Mouse (Mus musculus): ENCODE data around the gene Loxl4. TPM values are rescaled to one million over a fixed set of nuclear protein-coding genes. Genes with fewer than 3 reads are reported as not detected.

Loxl4 gene
- total and polyA plus RNA-seq, 3 experiments, result 0.03 to 0.04 TPM; not detected in 1

GRCm38 (mm10) chr19:42595066-42595465 is 17.5 kb downstream of the Loxl4 start:
- Histone ChIP-seq H3K36me3 (ENCODE audit: control insufficient read depth in 1 of 2, insufficient read depth in 2 of 2, low read length in 2 of 2) (peaks cover 0 to 6% of the 10 kb centered on the region in 2 experiments; a peak in 2 of 4 replicates), H3K27me3 (ENCODE audit: control insufficient read depth in 1 of 2, insufficient read depth in 2 of 2, low read length in 2 of 2) (no peaks in the 10 kb centered on the region), H3K4me1 (ENCODE audit: control insufficient read depth in 1 of 2, insufficient read depth in 2 of 2, low read length in 2 of 2) (no peaks in the 10 kb centered on the region), H3K79me2 (ENCODE audit: control insufficient read depth, insufficient read depth, low read length, poor library complexity) (no peaks in the 10 kb centered on the region), H3K9me3 (replicated peaks; ENCODE audit: insufficient read depth, low read length) (no peaks in the 10 kb centered on the region), H3K4me3 (ENCODE audit: control insufficient read depth in 1 of 2, insufficient read depth in 1 of 2, low read depth in 2 of 2, low read length in 2 of 2) (no peak overlapping the region), H3K27ac (ENCODE audit: control insufficient read depth, low read depth, low read length) (no peak overlapping the region), H3K9ac (ENCODE audit: control insufficient read depth, low read depth, low read length, poor library complexity, severe bottlenecking) (no peak overlapping the region)
- no peak for DNase-seq (ENCODE audit: low read depth, low spot score)
- no peak for TF ChIP-seq EP300 (IDR thresholded peaks at IDR 0.05; ENCODE audit: low read depth in 1 of 2, low read length in 2 of 2)
- TF ChIP-seq RAD21 (IDR thresholded peaks at IDR 0.05; ENCODE audit: low read depth, low read length), result no peak
- no peak for TF ChIP-seq POLR2A (IDR thresholded peaks at IDR 0.05; ENCODE audit: control insufficient read depth in 1 of 2, insufficient read depth in 1 of 2, low read depth in 1 of 2, low read length in 2 of 2, poor library complexity in 1 of 2)
- no peak for TF ChIP-seq SIN3A (IDR thresholded peaks at IDR 0.05; ENCODE audit: low read length)
- no peak for TF ChIP-seq MYC (IDR thresholded peaks at IDR 0.05; ENCODE audit: low read depth, low read length)
- TF ChIP-seq E2F4 (IDR thresholded peaks at IDR 0.05; ENCODE audit: borderline replicate concordance, low read depth, low read length), result no peak
- no peak for TF ChIP-seq ZC3H11A (IDR thresholded peaks at IDR 0.05; ENCODE audit: low read depth, low read length)
- TF ChIP-seq HCFC1 (IDR thresholded peaks at IDR 0.05; ENCODE audit: low read depth, low read length), result no peak
- TF ChIP-seq TBP (IDR thresholded peaks at IDR 0.05; ENCODE audit: low read depth, low read length), result no peak
- no peak for TF ChIP-seq MYB (IDR thresholded peaks at IDR 0.05; ENCODE audit: low read depth, low read length)
- no peak for TF ChIP-seq TAL1 (IDR thresholded peaks at IDR 0.05; ENCODE audit: low read length)
- TF ChIP-seq GABPA (IDR thresholded peaks at IDR 0.05; ENCODE audit: low read depth, low read length), result no peak
- no peak for TF ChIP-seq GATA1 (IDR thresholded peaks at IDR 0.05; ENCODE audit: low read depth, low read length)
- TF ChIP-seq CHD2 (IDR thresholded peaks at IDR 0.05; ENCODE audit: low read length), result no peak

DNA sequence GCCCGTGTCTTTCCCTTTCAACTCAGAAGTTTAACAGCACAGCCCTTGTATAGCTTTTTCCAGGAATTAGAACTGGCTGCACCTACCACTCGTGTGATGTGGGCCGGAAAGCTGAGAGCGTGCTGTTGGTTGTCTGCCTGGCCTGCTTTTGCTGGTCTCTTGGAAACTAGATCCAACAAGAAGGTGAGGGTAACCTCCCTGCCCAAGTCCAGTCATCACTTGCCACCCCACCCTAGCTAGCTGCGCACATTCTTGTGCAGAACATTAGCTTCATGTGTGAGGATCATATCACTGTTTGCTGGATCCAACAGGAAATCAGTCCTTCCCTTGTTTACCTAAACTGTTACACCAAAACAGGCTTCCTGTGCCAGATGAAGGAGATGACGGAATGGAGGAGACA is 19.2 kb downstream of the Loxl4 start:
- Histone ChIP-seq H3K36me3 (ENCODE audit: control insufficient read depth in 1 of 2, insufficient read depth in 2 of 2, low read length in 2 of 2) (peaks cover 0 to 12% of the 10 kb centered on the region in 2 experiments; a peak in 2 of 4 replicates), H3K27ac (ENCODE audit: control insufficient read depth, low read depth, low read length) (no peak overlapping the region), H3K9ac (ENCODE audit: control insufficient read depth, low read depth, low read length, poor library complexity, severe bottlenecking) (no peak overlapping the region), H3K79me2 (ENCODE audit: control insufficient read depth, insufficient read depth, low read length, poor library complexity) (no peaks in the 10 kb centered on the region), H3K4me3 (ENCODE audit: control insufficient read depth in 1 of 2, insufficient read depth in 1 of 2, low read depth in 2 of 2, low read length in 2 of 2) (no peak overlapping the region), H3K4me1 (ENCODE audit: control insufficient read depth in 1 of 2, insufficient read depth in 2 of 2, low read length in 2 of 2) (no peaks in the 10 kb centered on the region), H3K27me3 (ENCODE audit: control insufficient read depth in 1 of 2, insufficient read depth in 2 of 2, low read length in 2 of 2) (no peaks in the 10 kb centered on the region), H3K9me3 (replicated peaks; ENCODE audit: insufficient read depth, low read length) (no peaks in the 10 kb centered on the region)
- no peak for DNase-seq (ENCODE audit: low read depth, low spot score)
- TF ChIP-seq GABPA (IDR thresholded peaks at IDR 0.05; ENCODE audit: low read depth, low read length), result no peak
- no peak for TF ChIP-seq MYB (IDR thresholded peaks at IDR 0.05; ENCODE audit: low read depth, low read length)
- TF ChIP-seq NELFE (IDR thresholded peaks at IDR 0.05; ENCODE audit: low read depth, low read length), result no peak
- TF ChIP-seq GATA1 (IDR thresholded peaks at IDR 0.05; ENCODE audit: low read depth, low read length), result no peak
- no peak for TF ChIP-seq MXI1 (IDR thresholded peaks at IDR 0.05; ENCODE audit: low read depth, low read length)
- no peak for TF ChIP-seq ZMIZ1 (IDR thresholded peaks at IDR 0.05; ENCODE audit: low read depth, low read length)

Measured in MEL (cell line).